Mouse (Mus musculus) cerebellum, postnatal 4 days (tissue): ENCODE results near the gene Bnip2.
"Not testable (repeated sequence)": the region's sequence is repeated elsewhere in the genome, so short reads cannot be mapped to it uniquely, and the experiment has no call there.

ENCODE experiments used
- DNase-seq, 2 experiments: peaks; one replicate each; pipeline ENCODE4 v3.0.0; 2022; ENCODE audit warnings: low spot score in 2 of 2, mixed read lengths in 1 of 2

Gene Bnip2

GRCm38 (mm10) chr9:70010781-70011473, 21.7 kb downstream of the Bnip2 start:
- no peak for DNase-seq

DNA sequence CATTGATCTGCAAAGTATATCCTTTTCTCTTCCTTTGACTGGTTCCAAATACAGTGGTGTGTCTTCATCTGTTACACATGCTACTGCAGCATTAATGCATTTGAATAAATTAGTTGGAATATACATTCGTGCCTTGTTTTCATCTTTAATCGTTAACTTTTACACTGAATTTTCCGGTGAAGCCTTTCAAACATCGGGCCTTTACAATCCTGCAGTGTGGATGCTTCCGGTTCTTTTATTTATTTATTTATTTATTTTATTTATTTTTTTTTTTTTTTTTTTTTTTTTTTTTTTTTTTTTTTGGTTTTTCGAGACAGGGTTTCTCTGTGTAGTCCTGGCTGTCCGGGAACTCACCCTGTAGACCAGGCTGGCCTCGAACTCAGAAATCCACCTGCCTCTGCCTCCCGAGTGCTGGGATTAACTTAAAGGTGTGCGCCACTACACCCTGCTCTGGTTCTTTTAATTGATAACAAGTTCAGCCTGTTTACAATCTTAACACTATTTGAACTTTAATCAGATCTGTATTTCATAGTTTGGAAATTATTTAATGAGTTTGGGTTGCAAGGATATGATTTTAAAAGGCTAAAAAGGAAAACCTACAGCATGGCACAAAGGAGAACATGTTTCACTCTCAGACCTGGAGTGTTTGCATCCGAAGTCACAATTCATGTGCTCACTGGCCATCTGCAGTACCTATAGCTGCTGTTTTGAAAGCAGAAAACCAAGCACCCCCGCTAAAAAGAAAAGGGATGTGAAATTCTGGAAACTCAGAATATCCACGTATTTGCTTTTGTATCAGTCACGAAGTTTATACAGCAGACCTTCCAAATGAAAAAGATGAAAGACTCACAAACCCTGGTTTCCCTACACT, 22.5 kb downstream of the Bnip2 start:
- no peak for DNase-seq

DNA sequence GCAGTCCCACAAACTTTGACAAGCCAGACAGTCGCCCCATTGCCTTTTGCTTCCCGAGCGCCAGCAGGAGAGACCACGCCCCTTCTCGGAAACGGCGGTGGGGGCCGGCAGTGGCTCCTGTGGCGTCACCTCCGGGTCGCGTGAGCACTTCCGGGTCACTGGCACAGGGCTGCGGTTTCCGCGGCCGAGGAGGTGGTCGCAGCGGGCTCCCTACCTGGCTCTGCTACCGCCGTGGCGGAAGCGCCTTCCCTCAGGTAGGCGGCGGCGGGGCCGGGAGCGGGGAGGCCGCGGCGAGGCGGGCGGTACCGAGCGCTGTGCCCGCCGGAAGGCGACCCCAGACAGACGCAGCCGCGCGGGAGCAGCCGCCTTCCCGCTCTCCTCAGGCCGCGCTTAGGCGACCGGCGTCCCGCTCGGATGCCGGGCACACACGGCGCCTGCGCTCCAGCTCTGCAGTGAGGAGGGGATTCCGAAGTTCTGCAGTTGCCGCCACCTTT, 23.2 kb downstream of the Bnip2 start, which contains the start of gene Gtf2a2:
Gene Gtf2a2, plus strand, starts transcription at position 143 of the 494 bp plus-strand sequence.
- peak; percentile 87 to 95 for DNase-seq

DNA sequence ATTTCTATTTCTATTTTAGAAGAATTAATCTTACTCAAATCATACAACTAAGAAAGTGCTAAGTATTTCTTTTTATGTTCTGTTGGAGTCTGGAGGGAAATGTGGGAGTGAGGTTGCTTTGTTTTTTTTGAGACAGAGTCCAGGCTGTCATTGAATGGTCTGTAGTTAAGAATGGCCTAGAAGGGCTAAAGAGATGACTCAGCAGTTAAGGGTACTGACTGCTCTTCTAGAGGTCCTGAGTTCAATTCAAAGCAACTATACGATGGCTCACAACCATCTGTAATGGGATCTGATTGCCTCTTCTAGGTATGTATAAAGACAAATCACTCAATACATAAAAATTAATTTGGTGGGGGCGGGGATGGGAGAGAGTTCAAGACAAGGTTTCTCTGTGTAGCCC, 26.4 kb downstream of the Bnip2 start:
- no peak for DNase-seq

DNA sequence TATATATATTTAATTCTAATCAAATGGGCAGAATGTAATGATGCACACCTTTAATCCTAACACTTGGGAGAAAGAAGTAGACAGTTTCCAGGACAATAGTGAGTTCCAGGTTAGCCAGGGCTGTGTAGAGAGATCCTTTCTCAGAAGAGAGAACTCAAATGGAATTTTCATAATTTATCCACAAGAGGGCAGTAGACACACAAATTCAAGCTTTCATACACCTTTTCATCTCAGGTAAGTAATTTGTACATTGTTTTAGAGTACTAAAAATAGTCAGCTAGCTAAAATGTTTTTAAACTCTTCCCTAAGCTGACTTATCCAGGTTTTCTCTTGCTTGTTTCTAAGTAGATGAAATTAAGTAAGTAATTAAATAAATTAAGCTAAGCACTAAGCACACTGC, 29.6 kb downstream of the Bnip2 start:
- no peak for DNase-seq

DNA sequence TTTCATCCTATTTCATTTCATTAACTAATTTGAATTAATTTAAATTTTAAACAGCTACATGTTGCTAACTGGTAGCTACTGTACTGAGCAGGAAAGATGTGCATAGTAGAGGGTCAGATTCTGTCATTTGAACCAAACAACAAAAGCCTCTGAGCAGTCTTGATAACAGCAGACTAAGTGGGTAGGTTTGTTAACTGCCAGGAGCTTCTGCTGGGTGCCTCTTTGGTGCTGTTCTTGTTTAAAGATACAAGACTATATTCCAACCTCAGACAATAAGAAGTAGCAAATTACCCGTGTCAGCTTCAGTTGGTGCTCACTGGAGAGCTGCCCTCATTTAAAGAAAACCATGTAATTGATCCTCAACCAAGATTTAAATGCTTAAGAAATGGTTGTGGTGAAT, 32.3 kb downstream of the Bnip2 start:
- no peak for DNase-seq

DNA sequence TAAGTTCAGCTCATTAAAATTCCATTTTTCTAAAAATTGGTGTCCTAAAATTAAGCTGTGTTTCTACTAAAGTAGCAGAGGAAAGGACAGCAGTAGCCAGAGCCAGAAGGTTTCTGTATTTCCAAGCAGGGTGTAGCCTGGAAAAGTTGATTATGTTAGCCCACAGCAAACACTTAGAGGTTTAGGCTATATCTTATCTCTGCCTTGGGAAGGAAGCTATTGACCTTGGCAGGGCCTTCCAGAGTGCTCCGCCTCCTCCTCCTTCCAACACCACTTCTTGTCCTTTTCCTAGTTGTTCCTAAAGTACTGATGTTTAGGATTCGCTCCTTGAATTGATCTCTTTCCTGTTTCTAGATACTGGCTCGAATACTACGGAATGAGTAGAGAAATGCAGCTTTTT, 32.8 kb downstream of the Bnip2 start:
- DNase-seq: no peak

- DNase-seq: not testable (repeated sequence)
Observed at GRCm38 (mm10) chr9:70023615-70024014, 34.3 kb downstream of the Bnip2 start.

GRCm38 (mm10) chr9:70024648-70025047, 35.4 kb downstream of the Bnip2 start:
- no peak for DNase-seq

GRCm38 (mm10) chr9:70025365-70026012, 36.2 kb downstream of the Bnip2 start:
- DNase-seq: no peak

- DNase-seq: no peak
Observed at GRCm38 (mm10) chr9:70032167-70032566, 42.9 kb downstream of the Bnip2 start.

DNA sequence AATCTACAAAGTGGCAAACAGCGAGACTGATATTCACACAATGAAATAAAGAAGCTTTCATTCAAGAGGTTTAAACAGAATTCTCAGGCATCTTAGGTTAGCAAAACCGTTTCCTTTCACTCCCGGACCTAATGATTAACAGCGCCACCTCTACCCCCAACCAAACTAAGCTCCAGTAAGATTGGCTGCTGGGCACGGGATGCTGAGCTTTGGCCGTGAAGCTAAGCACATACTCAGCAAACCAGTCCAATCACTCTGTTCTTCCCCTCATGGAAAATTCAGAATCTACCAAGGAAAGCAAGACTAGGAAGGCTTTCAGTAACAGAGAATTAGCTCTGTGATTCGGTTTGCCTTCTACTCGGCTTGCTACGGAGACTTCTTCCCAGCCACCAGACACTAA, 43.8 kb downstream of the Bnip2 start:
- no peak for DNase-seq

GRCm38 (mm10) chr9:70034702-70035101, 45.4 kb downstream of the Bnip2 start:
- DNase-seq: no peak

GRCm38 (mm10) chr9:70036646-70037045, 47.4 kb downstream of the Bnip2 start:
- DNase-seq: no peak

DNA sequence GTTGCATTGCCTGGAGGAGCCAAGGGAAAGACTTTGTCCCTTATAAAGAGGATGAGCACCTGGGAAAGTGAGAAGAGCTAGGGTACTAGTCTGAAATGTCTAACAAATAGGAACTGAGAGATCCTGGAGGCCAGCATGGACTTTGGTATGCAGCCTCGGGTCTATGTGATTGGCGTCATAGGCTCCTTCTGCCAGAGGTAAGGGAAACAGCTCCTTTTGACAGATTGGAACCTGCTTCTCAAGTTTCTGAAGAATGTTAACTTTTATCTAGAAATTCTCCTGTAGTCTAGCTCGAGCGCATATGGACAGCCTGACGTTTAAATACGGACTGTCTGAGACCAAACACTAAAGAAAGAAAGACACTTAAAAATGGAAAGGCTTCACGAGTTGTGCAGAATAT, 48.7 kb downstream of the Bnip2 start, which contains the start of gene Gcnt3:
Gene Gcnt3, minus strand, starts transcription at position 101 of the 400 bp plus-strand sequence.
- DNase-seq: no peak

DNA sequence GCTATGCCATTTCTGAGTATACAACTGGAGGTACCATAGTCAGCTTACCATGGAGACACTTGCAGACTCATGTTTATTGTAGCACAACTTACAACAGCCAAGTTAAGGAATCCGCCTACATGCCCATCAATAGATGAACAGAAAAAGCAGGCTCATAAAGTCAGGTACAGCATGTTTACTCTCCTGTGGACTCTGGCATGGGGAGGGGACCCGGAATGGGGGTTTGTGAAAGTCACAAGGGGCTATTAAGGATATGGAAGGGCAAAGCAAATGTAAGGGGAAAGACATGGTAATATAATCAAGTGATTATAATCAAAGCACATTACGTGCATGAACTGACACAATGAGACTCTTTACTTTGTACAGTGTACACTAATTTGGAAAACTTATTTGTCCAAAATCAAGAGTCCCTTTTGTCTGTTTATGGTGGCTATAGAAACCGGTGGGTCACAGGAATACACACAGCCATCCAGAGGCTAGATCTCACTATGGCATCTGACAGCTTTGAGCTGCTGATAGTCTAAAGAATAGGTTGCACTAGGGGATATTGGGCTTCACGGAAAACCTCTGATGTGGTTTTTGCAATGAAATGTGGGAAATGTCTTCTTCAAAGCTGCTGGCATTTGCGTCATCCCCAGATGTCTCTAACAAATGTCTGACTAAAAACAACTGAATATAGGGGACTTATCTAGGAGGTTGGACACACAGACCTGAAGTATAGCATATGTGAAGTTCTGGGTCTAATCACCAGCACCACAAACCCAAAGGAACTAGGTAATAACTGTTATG, 50.5 kb downstream of the Bnip2 start:
- DNase-seq: no peak

- DNase-seq: no peak
Observed at GRCm38 (mm10) chr9:70040570-70040969, 51.3 kb downstream of the Bnip2 start.

DNA sequence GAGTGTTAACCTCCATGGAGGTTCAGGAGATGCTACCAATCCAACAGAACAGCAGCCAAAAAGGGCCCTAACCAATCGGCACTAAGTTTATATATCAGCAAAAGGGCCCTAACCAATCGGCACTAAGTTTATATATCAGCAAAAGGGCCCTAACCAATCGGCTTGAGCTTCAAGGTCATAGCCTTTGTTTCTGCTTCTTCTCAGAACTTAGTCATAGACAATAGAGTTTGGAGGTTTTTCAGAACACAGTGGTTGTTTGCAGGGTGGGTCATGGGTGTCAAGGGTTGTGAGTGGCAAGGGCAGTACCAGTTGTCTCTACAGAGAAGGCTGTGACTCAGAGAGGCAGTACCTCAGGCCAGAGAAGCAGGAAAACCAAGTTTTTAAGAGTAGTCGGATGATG, 52.9 kb downstream of the Bnip2 start:
- no peak for DNase-seq

DNA sequence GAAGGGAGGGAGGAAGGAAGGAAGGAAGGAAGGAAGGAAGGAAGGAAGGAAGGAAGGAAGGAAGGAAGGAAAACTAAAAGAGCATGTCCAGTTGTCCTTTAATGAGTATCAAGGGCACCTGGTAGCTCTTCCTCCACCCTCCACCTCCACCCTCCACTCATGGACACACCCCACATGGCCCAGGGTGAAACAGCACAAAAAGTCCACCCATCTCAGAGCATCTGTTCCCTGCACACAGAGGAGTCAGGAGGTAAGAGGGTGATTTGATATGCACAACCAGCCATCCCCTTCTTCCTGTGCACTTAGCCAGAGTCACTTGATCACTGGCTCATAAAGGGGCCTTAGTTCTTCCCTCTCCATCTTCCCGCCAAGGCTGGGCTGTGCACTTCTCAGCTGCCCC, 53.7 kb downstream of the Bnip2 start:
- DNase-seq: no peak

DNA sequence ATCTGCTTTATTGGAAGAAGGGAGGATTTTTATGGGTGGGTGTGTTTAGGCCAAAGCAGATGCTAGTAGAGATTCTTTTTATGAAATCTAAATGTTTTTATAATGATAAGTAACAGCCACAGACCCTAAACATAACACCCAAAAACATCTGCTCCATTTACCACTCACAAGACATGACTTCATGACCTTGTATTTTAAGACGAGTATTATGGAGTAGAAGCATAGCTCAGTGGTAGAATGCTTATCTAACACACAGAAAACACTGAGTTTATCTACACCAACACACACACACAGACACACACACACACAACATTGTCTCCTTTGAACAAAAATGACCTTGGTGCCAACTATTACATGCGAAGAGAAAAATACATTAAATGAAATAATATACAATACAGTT, 55.6 kb downstream of the Bnip2 start:
- no peak for DNase-seq

GRCm38 (mm10) chr9:70046255-70046654, 57.0 kb downstream of the Bnip2 start:
- DNase-seq: no peak
